Comparison of ENCODE assay signal across 19 mouse cellular contexts in genomic region chr8:56407267-56407666, GRCm38 (mm10).
"Had no signal": no experiment of that assay in that cellular context is flagged by ENCODE, and none has a peak within 500 bp of the region (broad histone marks: within the 10 kb centered on the region; RNA-seq: fewer than 3 reads in every experiment).

No protein-coding gene starts in this region.

- H3K4me2 ChIP-seq: lung, embryonic 15.5 days; midbrain, embryonic 11.5 days; midbrain, embryonic 13.5 days; midbrain, embryonic 15.5 days; neural tube, embryonic 12.5 days had no signal

- H3K36me3 ChIP-seq: lung, embryonic 15.5 days; midbrain, embryonic 13.5 days; midbrain, embryonic 15.5 days; neural tube, embryonic 12.5 days had no signal

- DNase-seq: lung, adult 2 months; lung, postnatal 14 days; lung, postnatal 36 days; retina, postnatal 1 day; right cerebral cortex, adult 18-20 months; right cerebral cortex, postnatal 25 days; right cerebral cortex, postnatal 4 days; spleen, adult 18-20 months; thymus, adult 18-20 months; thymus, postnatal 14 days; thymus, postnatal 36 days had no signal

- H3K27me3 ChIP-seq: lung, embryonic 15.5 days; megakaryocyte, embryonic 14.5 days; midbrain, embryonic 13.5 days; midbrain, embryonic 15.5 days; neural tube, embryonic 12.5 days had no signal

- H3K4me1 ChIP-seq: megakaryocyte, embryonic 14.5 days; midbrain, embryonic 13.5 days; midbrain, embryonic 15.5 days; neural tube, embryonic 12.5 days had no signal

- H3K27ac ChIP-seq: lung, embryonic 15.5 days; macrophage; midbrain, embryonic 13.5 days; midbrain, embryonic 15.5 days; neural tube, embryonic 12.5 days had no signal

- ATAC-seq: lung, postnatal 0 days; midbrain, embryonic 13.5 days; midbrain, embryonic 15.5 days had no signal

- H3K4me3 ChIP-seq: lung, embryonic 15.5 days; megakaryocyte, embryonic 14.5 days; midbrain, embryonic 13.5 days; midbrain, embryonic 15.5 days; neural tube, embryonic 12.5 days had no signal

- H3K9ac ChIP-seq: lung, embryonic 15.5 days; midbrain, embryonic 13.5 days; midbrain, embryonic 15.5 days; neural tube, embryonic 12.5 days had no signal

- H3K9me3 ChIP-seq: lung, embryonic 15.5 days; megakaryocyte, embryonic 14.5 days; midbrain, embryonic 13.5 days; midbrain, embryonic 15.5 days; neural tube, embryonic 12.5 days had no signal
